Mouse (Mus musculus): ENCODE measurements around the gene Ext2. TPM values are rescaled to one million over a fixed set of nuclear protein-coding genes. Genes with fewer than 3 reads are reported as not detected.

Ext2 gene
- polyA plus RNA-seq, 1 experiment from 2014 or later, result 69.1 TPM

DNA sequence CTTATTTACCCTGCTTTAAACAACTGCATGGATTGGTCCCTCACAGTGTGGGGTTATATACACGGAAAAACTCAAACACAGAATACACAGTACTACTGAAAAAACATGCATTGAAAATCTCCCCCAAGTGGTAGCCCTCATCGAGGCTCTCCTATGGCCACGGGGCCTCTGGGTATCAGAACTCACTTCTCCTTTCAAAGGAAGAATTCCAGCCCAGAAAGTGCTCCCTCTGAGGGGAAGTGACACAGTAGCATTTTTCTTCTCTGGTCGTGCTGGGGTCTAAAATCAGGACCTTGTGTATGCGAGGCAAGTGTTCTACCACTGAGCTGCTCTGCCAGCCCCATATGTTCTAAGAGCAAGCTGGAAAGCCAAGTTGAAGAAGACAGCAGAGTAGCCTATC is 39.7 kb downstream of the Ext2 start:
- H3K27me3 ChIP-seq, result no peaks in the 10 kb centered on the region
- H3K27ac ChIP-seq, result no peak overlapping the region
- H3K9ac ChIP-seq (replicated peaks), result no peak overlapping the region
- no peak for ATAC-seq
- H3K4me3 ChIP-seq (replicated peaks), result no peak overlapping the region
- WGBS, result 78% methylated on average over 5 of the region's 5 CpGs
- H3K4me1 ChIP-seq (replicated peaks), result peaks cover 34% of the 10 kb centered on the region
- H3K4me2 ChIP-seq (replicated peaks), result no peak overlapping the region
- peaks cover 11% of the 10 kb centered on the region; the same call in 1 of the 2 replicates for H3K36me3 ChIP-seq
- H3K9me3 ChIP-seq, result no peaks in the 10 kb centered on the region

DNA sequence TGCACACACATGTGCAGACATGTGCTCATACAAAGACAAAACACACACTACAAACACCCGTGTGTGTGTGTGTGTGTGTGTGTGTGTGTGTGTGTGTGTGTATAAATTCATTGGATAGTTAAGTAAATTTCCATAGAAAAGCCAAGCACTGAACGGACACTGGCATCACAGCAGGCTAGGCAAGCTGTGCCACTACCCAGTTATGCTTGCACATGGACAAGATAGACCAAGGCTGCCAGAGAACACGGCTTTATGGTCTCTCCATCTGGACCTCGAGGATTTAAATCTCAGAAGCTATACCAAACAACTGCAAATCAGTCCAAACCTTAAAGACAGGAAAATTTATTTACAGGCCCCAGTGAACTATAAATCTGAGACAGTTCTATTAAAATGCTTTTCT is 40.2 kb downstream of the Ext2 start:
- 90% methylated on average over 4 of the region's 4 CpGs for WGBS
- Histone ChIP-seq H3K27ac (no peak overlapping the region), H3K9ac (replicated peaks) (no peak overlapping the region), H3K4me3 (replicated peaks) (no peak overlapping the region), H3K27me3 (no peaks in the 10 kb centered on the region), H3K9me3 (no peaks in the 10 kb centered on the region), H3K36me3 (peaks cover 9% of the 10 kb centered on the region; the same call in 1 of the 2 replicates), H3K4me2 (replicated peaks) (no peak overlapping the region), H3K4me1 (replicated peaks) (peaks cover 35% of the 10 kb centered on the region)
- no peak for ATAC-seq

DNA sequence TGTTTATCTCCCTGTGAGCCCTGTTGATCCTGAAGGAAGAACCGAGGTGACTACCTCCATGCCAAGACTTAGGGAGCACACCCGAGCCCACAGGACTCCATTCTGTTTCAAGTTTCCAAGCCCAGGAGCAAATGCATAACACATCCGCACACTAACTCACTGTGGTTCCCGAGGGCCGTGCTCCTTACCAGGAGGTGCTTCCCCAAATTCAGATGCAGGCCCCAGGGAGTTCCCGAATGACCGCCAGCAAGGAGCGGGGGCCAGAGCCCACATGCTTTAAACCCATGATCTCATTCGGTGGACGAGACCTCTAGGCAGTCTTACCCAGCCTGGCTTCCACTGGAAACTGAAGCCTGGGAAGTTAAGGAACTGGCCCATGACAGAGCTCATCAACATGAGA is 41.8 kb downstream of the Ext2 start:
- Histone ChIP-seq H3K4me2 (replicated peaks) (no peak overlapping the region), H3K9me3 (no peaks in the 10 kb centered on the region), H3K4me1 (replicated peaks) (peaks cover 39% of the 10 kb centered on the region), H3K9ac (replicated peaks) (no peak overlapping the region), H3K27ac (no peak overlapping the region), H3K27me3 (no peaks in the 10 kb centered on the region), H3K36me3 (0 out of 2 replicates have a peak, but pooled peaks cover 6% of the 10 kb centered on the region), H3K4me3 (replicated peaks) (no peak overlapping the region)
- WGBS, result 77% methylated on average over 10 of the region's 10 CpGs
- no peak for ATAC-seq

DNA sequence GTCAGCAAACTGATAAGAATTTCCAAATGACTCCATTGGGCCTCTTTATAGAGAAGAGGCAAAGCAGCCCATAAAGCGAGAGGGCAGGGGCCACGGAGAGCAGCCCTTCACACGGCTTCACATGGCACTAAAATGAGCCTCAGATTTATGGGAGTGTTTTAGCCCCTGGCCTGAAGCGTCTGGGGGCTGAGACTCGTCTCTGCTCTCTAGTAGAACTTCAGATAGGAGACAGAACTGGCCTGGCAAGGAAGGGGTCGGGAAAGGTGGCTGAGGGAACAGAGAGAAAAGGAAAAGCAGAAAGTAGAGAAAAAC is 42.5 kb downstream of the Ext2 start:
- H3K27me3 ChIP-seq, result no peaks in the 10 kb centered on the region
- H3K9me3 ChIP-seq, result no peaks in the 10 kb centered on the region
- H3K27ac ChIP-seq, result no peak overlapping the region
- 73% methylated on average over 6 of the region's 6 CpGs for WGBS
- peaks cover 32% of the 10 kb centered on the region for H3K4me1 ChIP-seq (replicated peaks)
- H3K4me2 ChIP-seq (replicated peaks), result no peak overlapping the region
- H3K36me3 ChIP-seq, result 0 out of 2 replicates have a peak, but pooled peaks cover 6% of the 10 kb centered on the region
- no peak for ATAC-seq
- no peak overlapping the region; the same call in 1 of the 2 replicates for H3K9ac ChIP-seq (replicated peaks)
- no peak overlapping the region for H3K4me3 ChIP-seq (replicated peaks)

DNA sequence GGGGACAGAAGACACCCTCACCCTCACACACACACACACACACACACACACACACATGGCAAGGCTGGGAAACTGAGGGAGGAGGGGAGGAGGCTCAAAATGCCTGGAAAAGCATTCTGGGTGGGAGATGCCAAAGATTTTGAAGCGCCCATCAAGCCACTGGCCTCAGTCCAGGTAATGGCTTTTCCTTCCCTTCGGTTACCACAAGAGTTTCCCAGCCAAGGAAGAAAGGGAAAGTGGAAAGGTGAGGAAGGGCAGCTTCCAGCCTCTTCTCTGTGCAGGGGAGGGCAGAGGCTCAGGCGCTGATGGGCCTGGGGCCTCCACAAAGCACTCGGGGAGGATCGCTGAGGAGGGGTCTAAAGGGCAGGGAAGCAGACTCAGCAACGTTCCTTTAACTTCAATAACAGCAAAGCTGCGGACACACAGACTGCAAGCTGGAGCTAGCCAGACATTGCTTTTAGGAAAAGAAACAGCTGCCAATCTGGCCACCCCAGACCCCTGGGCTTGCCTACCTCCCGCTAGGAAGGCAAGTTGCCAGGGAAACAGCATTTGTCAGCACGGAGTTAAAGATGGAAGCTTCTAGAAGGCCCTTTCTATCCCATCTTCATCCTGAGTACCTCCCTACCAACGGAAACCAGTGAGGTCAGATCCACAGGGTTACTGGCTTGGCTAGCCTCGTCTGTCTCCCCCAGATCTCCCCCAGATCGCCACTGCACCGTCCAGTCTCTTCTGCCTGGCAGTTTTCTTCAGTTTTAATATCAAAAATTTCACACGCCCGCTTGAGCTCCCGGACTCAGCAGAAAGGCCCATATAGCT is 43.1 kb downstream of the Ext2 start:
- H3K9me3 ChIP-seq, result no peaks in the 10 kb centered on the region
- 0 out of 2 replicates have a peak, but pooled peaks cover 6% of the 10 kb centered on the region for H3K36me3 ChIP-seq
- H3K27me3 ChIP-seq, result no peaks in the 10 kb centered on the region
- H3K4me1 ChIP-seq (replicated peaks), result peaks cover 28% of the 10 kb centered on the region
- WGBS, result 61% methylated on average over 16 of the region's 16 CpGs
- peak overlapping the region; percentile 25; the same call in 1 of the 2 replicates for H3K27ac ChIP-seq
- no peak overlapping the region for H3K4me2 ChIP-seq (replicated peaks)
- H3K4me3 ChIP-seq (replicated peaks), result no peak overlapping the region
- ATAC-seq, result no peak
- peak overlapping the region; percentile 11; the same call in 1 of the 2 replicates for H3K9ac ChIP-seq (replicated peaks)

DNA sequence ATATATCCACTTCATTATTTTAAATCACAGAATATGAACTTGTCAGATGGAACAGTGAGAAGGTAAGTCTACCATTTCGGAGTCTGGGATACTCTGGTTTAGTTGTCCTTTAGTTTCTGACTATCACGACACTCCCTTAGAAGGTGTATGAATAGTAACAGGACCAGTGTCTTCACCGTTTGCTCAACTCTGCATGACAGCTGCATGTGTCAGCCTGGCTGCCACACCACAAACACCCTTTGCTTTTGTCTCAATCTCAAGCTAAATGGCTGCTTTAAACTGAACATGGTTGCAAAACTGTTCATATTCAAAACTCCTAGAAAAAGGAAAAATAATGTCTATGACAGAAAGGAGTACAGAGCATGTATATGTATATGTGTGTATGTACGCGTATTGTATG is 43.8 kb downstream of the Ext2 start:
- Histone ChIP-seq H3K4me3 (replicated peaks) (no peak overlapping the region), H3K27ac (no peak overlapping the region), H3K4me1 (replicated peaks) (peaks cover 22% of the 10 kb centered on the region), H3K4me2 (replicated peaks) (no peak overlapping the region), H3K36me3 (no peaks in the 10 kb centered on the region), H3K9me3 (no peaks in the 10 kb centered on the region), H3K9ac (replicated peaks) (no peak overlapping the region), H3K27me3 (no peaks in the 10 kb centered on the region)
- 90% methylated on average over 5 of the region's 5 CpGs for WGBS
- ATAC-seq, result no peak

GRCm38 (mm10) chr2:93777056-93777430 is 45.3 kb downstream of the Ext2 start:
- peaks cover 31% of the 10 kb centered on the region for H3K4me1 ChIP-seq (replicated peaks)
- no peaks in the 10 kb centered on the region for H3K36me3 ChIP-seq
- H3K27me3 ChIP-seq, result no peaks in the 10 kb centered on the region
- H3K4me2 ChIP-seq (replicated peaks), result no peak overlapping the region
- H3K4me3 ChIP-seq (replicated peaks), result no peak overlapping the region
- no peak overlapping the region for H3K9ac ChIP-seq (replicated peaks)
- H3K27ac ChIP-seq, result no peak overlapping the region
- H3K9me3 ChIP-seq, result no peaks in the 10 kb centered on the region
- WGBS, result 83% methylated on average over 4 of the region's 4 CpGs
- ATAC-seq, result no peak

- H3K4me2 ChIP-seq (replicated peaks), result no peak overlapping the region
- peaks cover 31% of the 10 kb centered on the region for H3K4me1 ChIP-seq (replicated peaks)
- no peaks in the 10 kb centered on the region for H3K27me3 ChIP-seq
- H3K9ac ChIP-seq (replicated peaks), result no peak overlapping the region
- no peak overlapping the region for H3K27ac ChIP-seq
- WGBS, result 84% methylated on average over 7 of the region's 7 CpGs
- no peak overlapping the region for H3K4me3 ChIP-seq (replicated peaks)
- no peak for ATAC-seq
- H3K9me3 ChIP-seq, result no peaks in the 10 kb centered on the region
- H3K36me3 ChIP-seq, result no peaks in the 10 kb centered on the region
These were observed 45.9 kb downstream of the Ext2 start for GRCm38 (mm10) chr2:93776267-93777055.

GRCm38 (mm10) chr2:93775431-93775830 is 46.9 kb downstream of the Ext2 start:
- peaks cover 31% of the 10 kb centered on the region for H3K4me1 ChIP-seq (replicated peaks)

GRCm38 (mm10) chr2:93774946-93775345 is 47.4 kb downstream of the Ext2 start:
- WGBS, result 83% methylated on average over 5 of the region's 5 CpGs

More at GRCm38 (mm10) chr2:93775431-93775830, 46.9 kb downstream of the Ext2 start:
- H3K9me3 ChIP-seq, result no peaks in the 10 kb centered on the region
- no peak overlapping the region for H3K4me2 ChIP-seq (replicated peaks)
- H3K4me3 ChIP-seq (replicated peaks), result no peak overlapping the region
- ATAC-seq, result no peak
- H3K27ac ChIP-seq, result no peak overlapping the region
- no peaks in the 10 kb centered on the region for H3K36me3 ChIP-seq
- no peak overlapping the region for H3K9ac ChIP-seq (replicated peaks)
- no peaks in the 10 kb centered on the region for H3K27me3 ChIP-seq
- WGBS, result 60% methylated on average over 4 of the region's 4 CpGs

DNA sequence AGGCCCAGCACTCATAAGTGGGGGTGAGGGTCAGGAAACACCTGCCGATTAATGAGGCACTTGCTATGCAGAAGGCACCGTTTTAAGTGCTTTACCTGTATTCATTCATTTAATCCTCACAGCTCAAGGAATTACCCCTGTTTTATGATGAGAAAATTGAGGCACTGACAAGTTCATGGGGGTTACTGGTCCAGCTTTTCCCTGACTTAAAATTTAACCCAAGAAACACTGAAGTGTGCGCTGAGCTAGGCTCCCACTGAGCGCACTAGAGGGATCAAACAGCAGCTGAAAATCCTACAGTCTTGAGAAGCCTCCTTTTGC is 49.6 kb downstream of the Ext2 start:
- 46% methylated on average over 4 of the region's 4 CpGs for WGBS
- ATAC-seq, result no peak
- no peak overlapping the region for H3K4me3 ChIP-seq (replicated peaks)
- no peaks in the 10 kb centered on the region for H3K27me3 ChIP-seq
- H3K4me1 ChIP-seq (replicated peaks), result peaks cover 20% of the 10 kb centered on the region
- H3K9me3 ChIP-seq, result no peaks in the 10 kb centered on the region
- 0 out of 2 replicates have a peak overlapping the region, but pooled peaks have one; percentile 6 for H3K27ac ChIP-seq
- H3K4me2 ChIP-seq (replicated peaks), result no peak overlapping the region
- H3K9ac ChIP-seq (replicated peaks), result 0 out of 2 replicates have a peak overlapping the region, but pooled peaks have one; percentile 0
- H3K36me3 ChIP-seq, result peaks cover 11% of the 10 kb centered on the region

More at GRCm38 (mm10) chr2:93774946-93775345, 47.4 kb downstream of the Ext2 start:
- H3K9me3 ChIP-seq, result no peaks in the 10 kb centered on the region
- no peak for ATAC-seq
- H3K27ac ChIP-seq, result no peak overlapping the region
- H3K4me3 ChIP-seq (replicated peaks), result no peak overlapping the region
- no peaks in the 10 kb centered on the region for H3K36me3 ChIP-seq
- H3K4me1 ChIP-seq (replicated peaks), result peaks cover 30% of the 10 kb centered on the region
- H3K9ac ChIP-seq (replicated peaks), result no peak overlapping the region
- no peak overlapping the region for H3K4me2 ChIP-seq (replicated peaks)
- no peaks in the 10 kb centered on the region for H3K27me3 ChIP-seq

DNA sequence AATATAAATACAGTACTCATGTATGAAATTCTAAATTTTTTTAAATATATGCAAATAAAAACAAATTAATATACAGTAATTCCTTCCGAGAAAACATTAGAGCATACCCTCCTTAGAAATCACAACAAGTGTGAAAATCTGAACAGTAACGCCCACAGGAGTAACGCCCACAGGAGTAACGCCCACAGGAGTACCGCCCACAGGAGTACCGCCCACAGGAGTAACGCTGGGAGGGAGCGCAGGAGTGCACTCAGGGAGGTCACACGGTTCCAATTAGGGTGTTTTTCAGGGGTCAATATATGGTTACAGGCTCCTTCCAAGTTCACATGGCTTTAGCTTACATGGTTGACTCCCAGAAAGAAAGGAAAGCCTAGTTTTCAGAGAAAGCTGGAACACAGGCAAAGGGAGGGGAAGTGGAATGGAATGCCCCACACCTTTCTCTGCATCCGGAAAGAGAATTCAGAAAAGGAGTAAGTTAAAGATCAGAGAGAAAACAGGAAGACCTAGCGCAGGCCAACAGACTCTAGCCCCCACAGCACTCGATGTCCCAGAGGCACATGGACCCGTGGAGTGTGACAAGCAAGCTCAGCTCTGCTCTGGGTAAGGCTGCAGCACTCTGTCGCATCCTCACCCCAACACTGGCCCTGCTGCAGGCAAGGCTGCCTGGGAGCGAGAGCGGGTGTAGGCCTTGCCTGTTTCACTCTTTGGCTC is 50.2 kb downstream of the Ext2 start:
- H3K4me1 ChIP-seq (replicated peaks), result peaks cover 20% of the 10 kb centered on the region
- no peaks in the 10 kb centered on the region for H3K9me3 ChIP-seq
- no peak overlapping the region for H3K4me3 ChIP-seq (replicated peaks)
- H3K9ac ChIP-seq (replicated peaks), result 0 out of 2 replicates have a peak overlapping the region, but pooled peaks have one; percentile 0
- H3K4me2 ChIP-seq (replicated peaks), result no peak overlapping the region
- peak; percentile 78 for ATAC-seq
- 0 out of 2 replicates have a peak overlapping the region, but pooled peaks have one; percentile 6 for H3K27ac ChIP-seq
- H3K36me3 ChIP-seq, result peaks cover 11% of the 10 kb centered on the region
- no peaks in the 10 kb centered on the region for H3K27me3 ChIP-seq
- 46% methylated on average over 16 of the region's 16 CpGs for WGBS
